Mouse (Mus musculus): ENCODE measurements around the gene Hist1h2bm.

DNA sequence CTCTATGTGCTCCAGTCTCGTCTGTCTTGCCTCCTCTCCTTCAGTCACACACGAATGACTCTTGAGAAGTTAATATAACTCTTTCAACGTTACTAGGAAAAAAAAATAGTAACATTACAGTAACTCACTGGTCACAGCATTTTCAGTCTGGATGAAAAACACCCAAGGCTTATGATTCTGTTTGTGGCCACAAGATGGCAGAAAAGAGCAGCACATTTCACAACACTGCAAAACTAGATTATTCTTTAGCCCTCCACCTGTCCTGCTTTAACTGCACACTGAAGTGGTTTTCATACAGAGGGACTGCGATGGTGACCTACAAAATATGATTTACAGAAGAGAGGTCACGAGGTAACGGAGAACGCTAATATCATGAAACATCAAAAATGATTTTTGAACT lies 7.1 kb upstream of the Hist1h2bm start:
- TF ChIP-seq MAFK (IDR thresholded peaks at IDR 0.05; ENCODE audit: insufficient read depth, low read depth, low read length) = peak; percentile 31; the same call in 1 of the 2 replicates
- TF ChIP-seq ZC3H11A (IDR thresholded peaks at IDR 0.05; ENCODE audit: borderline replicate concordance, low read depth, low read length) = 0 out of 2 replicates have a peak, but pooled peaks have one; percentile 50
- no peak for TF ChIP-seq CHD2 (IDR thresholded peaks at IDR 0.05; ENCODE audit: low read depth, low read length)

Data from ES-E14 (cell line).